Mouse (Mus musculus) cerebellum, adult 2 months (tissue): ENCODE data around the gene Ptprf. TPM values are rescaled to one million over a fixed set of nuclear protein-coding genes. Genes with fewer than 3 reads are reported as not detected.

Experiments
- DNase-seq, 2 experiments: peaks; one replicate each; pipeline ENCODE4 v3.0.0; 2021
- H3K27ac ChIP-seq: fragments of 200-500 bp; 2 replicates; pipeline ENCODE4 v1.5.1; 2012; ENCODE audit warnings: low read length, control low read depth, inconsistent platforms; ENCODE audit not compliant: insufficient read depth
- H3K27me3 ChIP-seq: fragments of 200-500 bp; 2 replicates; pipeline ENCODE4 v1.6.1; 2012; ENCODE audit warnings: inconsistent platforms, mild to moderate bottlenecking, low read length, moderate library complexity; ENCODE audit not compliant: control insufficient read depth, insufficient read depth
- H3K4me1 ChIP-seq: fragments of 200-500 bp; 2 replicates; pipeline ENCODE4 v1.6.1; 2011; ENCODE audit warnings: low read length; ENCODE audit not compliant: control insufficient read depth, insufficient read depth
- H3K4me3 ChIP-seq: fragments of 200-500 bp; replicated peaks from 2 replicates; pipeline ENCODE3; 2011; ENCODE audit warnings: mild to moderate bottlenecking, low read depth, low read length, control low read depth; ENCODE audit not compliant: insufficient read depth
- CTCF ChIP-seq: fragments of 200-500 bp; IDR thresholded peaks from 2 replicates; pipeline ENCODE4 v1.5.1; 2011; ENCODE audit warnings: low read depth, mild to moderate bottlenecking, control low read depth, low read length, moderate library complexity, borderline replicate concordance; ENCODE audit not compliant: insufficient read depth
- POLR2A ChIP-seq: fragments of 200-500 bp; IDR thresholded peaks from 2 replicates; pipeline ENCODE4 v1.6.1; 2011; ENCODE audit warnings: low read length, control low read depth, borderline replicate concordance; ENCODE audit not compliant: insufficient read depth
- WGBS: fragments of 180-500 bp; shearing (Covaris S2); methylation state at CpG from one replicate; pipeline ENCODE4 v1.1.7; 2018; 5-methylcytosine and 5-hydroxymethylcytosine counted together
- polyA plus RNA-seq: library from polyadenylated mRNA; depleted of rRNA; stranded (reverse); fragments of >200 nt; gene quantifications from 2 replicates; pipeline ENCODE4 v1.2.3, GENCODE M21; 2012

The Ptprf gene
- polyA plus RNA-seq, 1 experiment: 26.9 TPM

DNA sequence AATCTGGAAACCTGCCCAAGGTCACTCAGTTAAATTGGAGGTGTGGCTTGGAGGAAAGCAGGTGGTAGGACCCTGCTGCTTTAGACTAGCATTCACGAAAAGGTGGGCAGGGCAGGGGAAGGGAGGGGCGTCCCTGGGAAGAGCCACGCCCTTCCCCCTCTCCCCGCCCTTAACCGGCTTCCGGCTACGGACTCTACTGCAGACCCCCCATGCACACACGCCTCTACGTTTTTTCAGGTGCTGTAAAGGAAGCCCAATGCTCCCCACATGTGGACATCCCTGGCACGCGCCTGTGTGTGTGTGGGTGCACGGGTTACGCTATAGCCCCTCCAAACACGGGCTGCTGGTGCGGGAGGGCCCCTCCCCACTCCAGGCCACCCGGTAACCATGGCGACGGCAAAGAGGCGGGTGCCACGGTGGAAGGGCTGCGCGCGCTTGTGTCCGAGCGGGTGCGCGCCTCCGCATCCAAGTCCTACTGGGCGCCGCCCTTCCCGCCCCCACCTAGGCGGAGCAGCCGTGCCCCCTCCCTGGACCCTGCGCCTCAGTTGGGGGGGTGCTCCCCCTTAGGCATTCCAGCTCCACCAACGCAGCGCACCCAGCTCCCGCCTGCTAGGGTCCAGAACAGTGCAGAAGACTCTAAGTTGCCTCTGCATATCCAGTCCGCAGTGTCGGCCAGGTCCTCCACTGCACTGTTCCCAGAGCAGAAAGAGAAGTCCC lies 30.5 kb downstream of the Ptprf start:
- Histone ChIP-seq H3K27me3 (no peaks in the 10 kb centered on the region), H3K27ac (no peak overlapping the region), H3K4me1 (peaks cover 10% of the 10 kb centered on the region), H3K4me3 (peak overlapping the region; percentile 75)
- WGBS: 1% methylated on average over 39 of the region's 39 CpGs
- no peak for TF ChIP-seq POLR2A
- TF ChIP-seq CTCF: no peak
- peak; percentile 66 to 69 for DNase-seq

DNA sequence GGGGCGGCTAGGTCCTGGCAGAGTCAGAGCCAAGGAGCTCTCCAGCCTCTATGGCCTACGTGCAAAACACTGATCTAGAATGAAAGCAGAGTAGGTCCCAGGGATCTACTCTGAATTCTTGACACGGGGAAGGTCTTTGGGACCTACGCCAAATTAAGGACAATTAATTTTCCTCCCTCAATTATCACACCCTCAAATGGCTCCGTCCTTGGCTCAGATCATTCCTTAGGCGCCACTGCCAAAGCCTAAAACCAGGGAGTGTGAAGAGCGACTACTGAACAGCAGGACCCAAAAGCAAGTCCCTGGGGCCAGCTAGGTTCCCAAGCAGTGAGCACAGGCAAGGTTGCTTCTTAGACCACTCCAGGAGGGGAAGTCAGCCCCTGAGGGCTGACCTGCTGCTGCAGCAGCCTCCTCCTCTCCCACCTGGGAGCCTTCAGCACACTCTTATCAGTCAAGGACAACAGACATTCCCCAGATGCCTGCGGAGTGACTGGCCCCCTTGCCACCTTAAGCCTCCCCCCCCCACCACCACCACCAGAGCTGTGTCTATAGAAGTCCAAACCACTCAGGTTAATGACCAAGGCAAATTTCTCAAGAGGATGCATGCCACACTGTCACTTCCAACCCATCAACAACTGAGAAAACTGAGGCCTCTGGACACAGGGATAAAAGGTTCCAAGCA lies 31.3 kb downstream of the Ptprf start:
- 73% methylated on average over 8 of the region's 8 CpGs for WGBS
- peaks cover 10% of the 10 kb centered on the region for H3K4me1 ChIP-seq
- no peak for TF ChIP-seq CTCF
- TF ChIP-seq POLR2A: no peak
- no peaks in the 10 kb centered on the region for H3K27me3 ChIP-seq
- no peak overlapping the region for H3K27ac ChIP-seq
- H3K4me3 ChIP-seq: no peak overlapping the region
- DNase-seq: peak in 1 of 2 experiments; percentile 16

DNA sequence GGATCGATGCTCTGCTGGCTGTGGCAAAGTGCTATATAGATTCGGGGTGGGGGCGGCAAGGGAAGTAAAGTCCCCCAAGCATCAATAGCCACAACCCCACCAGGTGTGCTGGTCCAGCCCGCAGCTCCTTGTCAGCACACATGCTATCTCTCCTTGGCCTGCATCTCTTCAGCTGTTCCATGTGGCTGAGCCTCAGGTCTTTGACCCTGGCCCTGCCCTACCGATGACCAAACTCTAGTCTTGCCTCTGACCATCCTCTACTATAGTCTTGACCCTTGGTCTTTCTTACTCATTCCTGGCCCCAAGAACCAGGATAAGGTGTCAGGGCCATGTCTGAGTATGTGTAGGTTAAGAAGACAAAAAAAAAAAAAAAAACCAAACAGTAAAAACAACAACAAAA lies 33.2 kb downstream of the Ptprf start:
- Histone ChIP-seq H3K27ac (no peak overlapping the region), H3K4me3 (no peak overlapping the region), H3K4me1 (peaks cover 10% of the 10 kb centered on the region), H3K27me3 (no peaks in the 10 kb centered on the region)
- DNase-seq: no peak
- 94% methylated on average over 5 of the region's 5 CpGs for WGBS
- no peak for TF ChIP-seq CTCF
- no peak for TF ChIP-seq POLR2A

GRCm38 (mm10) chr4:118257416-118257815 lies 33.8 kb downstream of the Ptprf start:
- DNase-seq: no peak
- Histone ChIP-seq H3K27me3 (no peaks in the 10 kb centered on the region), H3K4me1 (peaks cover 10% of the 10 kb centered on the region; the same call in 1 of the 2 replicates), H3K27ac (no peak overlapping the region), H3K4me3 (no peak overlapping the region)
- TF ChIP-seq CTCF: no peak
- 86% methylated on average over 10 of the region's 10 CpGs for WGBS

- H3K4me1 ChIP-seq: 0 out of 2 replicates have a peak, but pooled peaks cover under 1% of the 10 kb centered on the region
- DNase-seq: no peak
- TF ChIP-seq POLR2A: no peak
- TF ChIP-seq CTCF: no peak
- 61% methylated on average over 12 of the region's 12 CpGs for WGBS
- H3K4me3 ChIP-seq: no peak overlapping the region
- no peak overlapping the region for H3K27ac ChIP-seq
- no peaks in the 10 kb centered on the region for H3K27me3 ChIP-seq
Measured at GRCm38 (mm10) chr4:118256217-118256616, 35.0 kb downstream of the Ptprf start.

DNA sequence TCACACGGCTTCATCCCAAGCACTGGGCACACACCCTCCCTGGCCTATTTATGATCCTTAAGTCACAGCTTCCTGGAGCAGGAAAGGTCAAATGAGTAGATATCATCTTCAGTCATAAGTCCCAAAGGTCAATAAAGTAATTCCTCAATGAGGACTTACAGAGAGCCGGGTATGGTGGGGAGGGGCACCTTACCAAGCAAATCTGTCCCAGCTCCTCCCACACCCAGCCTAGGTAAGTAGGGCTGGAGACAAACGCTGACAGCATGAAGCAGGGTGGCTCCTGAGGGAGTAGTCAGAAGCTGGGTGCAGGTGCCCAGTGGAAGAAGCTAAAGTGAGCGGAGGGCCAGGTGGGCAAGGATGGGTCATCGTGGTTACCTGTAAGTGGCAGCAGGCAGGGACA lies 36.3 kb downstream of the Ptprf start:
- no peak overlapping the region for H3K4me3 ChIP-seq
- no peak overlapping the region for H3K27ac ChIP-seq
- 92% methylated on average over 5 of the region's 5 CpGs for WGBS
- H3K27me3 ChIP-seq: no peaks in the 10 kb centered on the region
- TF ChIP-seq POLR2A: no peak
- no peak for TF ChIP-seq CTCF
- no peak for DNase-seq
- no peaks in the 10 kb centered on the region for H3K4me1 ChIP-seq

- no peak overlapping the region for H3K27ac ChIP-seq
- H3K27me3 ChIP-seq: no peaks in the 10 kb centered on the region
- TF ChIP-seq CTCF: no peak
- no peak for TF ChIP-seq POLR2A
- DNase-seq: no peak
- 58% methylated on average over 3 of the region's 3 CpGs for WGBS
- no peaks in the 10 kb centered on the region for H3K4me1 ChIP-seq
- H3K4me3 ChIP-seq: no peak overlapping the region
Measured at GRCm38 (mm10) chr4:118247323-118247722, 43.9 kb downstream of the Ptprf start.

DNA sequence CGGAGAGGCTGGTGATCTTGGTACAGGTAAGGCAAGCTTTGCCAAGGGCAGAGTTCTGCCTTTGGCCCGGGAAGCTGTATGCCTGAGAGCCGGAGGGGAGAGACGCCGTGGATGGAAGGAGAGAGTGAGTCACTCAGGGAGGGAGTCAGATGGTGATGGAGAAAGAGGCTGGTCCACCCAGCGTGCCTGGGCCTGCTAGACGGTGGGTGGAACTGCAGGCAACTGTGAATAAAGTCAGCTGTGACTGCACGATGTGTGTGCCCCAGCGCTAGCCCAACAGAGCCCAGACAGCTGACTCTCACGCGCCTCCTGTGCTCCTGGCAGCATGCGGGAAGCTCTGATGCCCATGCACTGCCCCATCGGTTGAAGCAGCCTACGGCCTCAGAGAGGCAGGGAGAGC lies 45.4 kb downstream of the Ptprf start:
- DNase-seq: no peak
- no peak overlapping the region for H3K4me3 ChIP-seq
- H3K4me1 ChIP-seq: no peaks in the 10 kb centered on the region
- 68% methylated on average over 14 of the region's 14 CpGs for WGBS
- TF ChIP-seq CTCF (no peak), POLR2A (no peak)
- H3K27me3 ChIP-seq: no peaks in the 10 kb centered on the region
- no peak overlapping the region for H3K27ac ChIP-seq

- no peaks in the 10 kb centered on the region for H3K4me1 ChIP-seq
- H3K4me3 ChIP-seq: no peak overlapping the region
- TF ChIP-seq POLR2A (no peak), CTCF (no peak)
- no peaks in the 10 kb centered on the region for H3K27me3 ChIP-seq
- H3K27ac ChIP-seq: no peak overlapping the region
- no peak for DNase-seq
- WGBS: 67% methylated on average over 7 of the region's 7 CpGs
Measured at GRCm38 (mm10) chr4:118243791-118244190, 47.4 kb downstream of the Ptprf start.
